15 mouse cellular contexts compared by ENCODE assay signal in the genomic region with DNA sequence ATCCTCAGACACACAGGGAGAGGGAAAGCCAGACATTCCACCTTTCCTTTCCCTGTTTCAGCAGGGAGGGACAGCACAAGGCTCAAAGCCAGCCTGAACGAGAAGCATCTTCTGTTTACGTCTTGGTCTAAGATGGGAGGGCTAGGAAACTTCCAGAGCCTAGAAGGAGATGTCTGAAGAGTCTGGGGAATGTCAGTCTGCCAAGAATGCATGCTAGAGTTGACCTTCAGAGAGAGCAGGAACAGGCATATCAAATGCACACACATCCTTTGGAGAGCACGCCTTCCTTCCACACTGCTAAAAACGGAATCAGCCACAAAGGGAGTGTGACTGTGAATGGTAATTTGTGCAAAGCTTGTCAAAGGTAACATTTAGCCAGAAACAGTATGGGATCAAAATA.
DNase-seq lines count a peak whose midpoint lies in the region; ATAC-seq and TF ChIP-seq lines count a peak whose summit lies in the region.
"Had no signal": no experiment of that assay in that cellular context is flagged by ENCODE, and none has a peak within 500 bp of the region (broad histone marks: within the 10 kb centered on the region; RNA-seq: fewer than 3 reads in every experiment).

No protein-coding gene starts in this region.

- no peaks in the 10 kb centered on the region for H3K9me3 ChIP-seq in liver, embryonic 12.5 days (replicated peaks)
- no peaks in the 10 kb centered on the region for H3K9me3 ChIP-seq in midbrain, embryonic 10.5 days (replicated peaks)
- H3K9me3 ChIP-seq: embryonic facial prominence, embryonic 12.5 days; forebrain, embryonic 12.5 days had no signal

- no peak for ATAC-seq in liver, embryonic 12.5 days

- DNase-seq in embryo, embryonic 10.5 days (ENCODE audit: low spot score): peak; percentile 16
- DNase-seq in embryo, embryonic 10 days (ENCODE audit: low spot score): no peak
- peak; percentile 51 for DNase-seq in liver, adult 2 months (ENCODE audit: extremely low read depth, low read depth, low spot score)
- DNase-seq in liver: no peak
- peak; percentile 23 to 29 for DNase-seq in heart, adult 9 months (ENCODE audit: low spot score in 2 of 2)
- DNase-seq in midbrain, embryonic 10.5 days (ENCODE audit: low spot score): no peak
- no peak for DNase-seq in MN1 (ENCODE audit: low spot score)
- DNase-seq: cerebellum, adult 8-10 months; gastrocnemius, postnatal 36 days; spleen, adult 18-20 months had no signal

- H3K4me2 ChIP-seq in liver, embryonic 12.5 days: no peak overlapping the region
- H3K4me2 ChIP-seq: embryonic facial prominence, embryonic 12.5 days; forebrain, embryonic 12.5 days had no signal

- no peak overlapping the region for H3K4me3 ChIP-seq in liver, adult 2 months (ENCODE audit: insufficient read depth, low read depth, low read length)
- no peak overlapping the region for H3K4me3 ChIP-seq in liver, embryonic 12.5 days
- H3K4me3 ChIP-seq in midbrain, embryonic 10.5 days: no peak overlapping the region
- H3K4me3 ChIP-seq: embryonic facial prominence, embryonic 12.5 days; forebrain, embryonic 12.5 days; layer of hippocampus, adult 2 months; myocyte had no signal

- no peaks in the 10 kb centered on the region for H3K36me3 ChIP-seq in liver, adult 2 months (ENCODE audit: control insufficient read depth, insufficient read depth, low read length)
- no peaks in the 10 kb centered on the region for H3K36me3 ChIP-seq in liver, embryonic 12.5 days
- H3K36me3 ChIP-seq in midbrain, embryonic 10.5 days: no peaks in the 10 kb centered on the region
- H3K36me3 ChIP-seq: embryonic facial prominence, embryonic 12.5 days; forebrain, embryonic 12.5 days had no signal

- H3K9ac ChIP-seq in liver, adult 2 months (ENCODE audit: low read depth, low read length): no peak overlapping the region
- H3K9ac ChIP-seq in liver, embryonic 12.5 days: no peak overlapping the region
- H3K9ac ChIP-seq: embryonic facial prominence, embryonic 12.5 days; forebrain, embryonic 12.5 days had no signal

- H3K27me3 ChIP-seq in liver, adult 2 months (ENCODE audit: control insufficient read depth, insufficient read depth, low read length): no peaks in the 10 kb centered on the region
- H3K27me3 ChIP-seq in liver, embryonic 12.5 days (replicated peaks): no peaks in the 10 kb centered on the region
- no peaks in the 10 kb centered on the region for H3K27me3 ChIP-seq in midbrain, embryonic 10.5 days (ENCODE audit: low read depth, poor library complexity, severe bottlenecking)
- H3K27me3 ChIP-seq: embryonic facial prominence, embryonic 12.5 days; forebrain, embryonic 12.5 days had no signal

- TF ChIP-seq CTCF in liver, adult 2 months (IDR thresholded peaks at IDR 0.05; ENCODE audit: low read depth, low read length): no peak

- H3K27ac ChIP-seq in liver, adult 2 months (replicated peaks; ENCODE audit: insufficient read depth, low read depth, low read length): peak overlapping the region; percentile 48
- peak overlapping the region; percentile 37; the same call in 1 of the 2 replicates for H3K27ac ChIP-seq in liver, embryonic 12.5 days
- no peak overlapping the region for H3K27ac ChIP-seq in midbrain, embryonic 10.5 days (replicated peaks)
- H3K27ac ChIP-seq: embryonic facial prominence, embryonic 12.5 days; forebrain, embryonic 12.5 days; layer of hippocampus, adult 2 months had no signal

- TF ChIP-seq POLR2A in liver, adult 2 months (IDR thresholded peaks at IDR 0.05; ENCODE audit: extremely low read depth, insufficient read depth, low read length): no peak

- no peaks in the 10 kb centered on the region; the same call in 1 of the 2 replicates for H3K4me1 ChIP-seq in liver, adult 2 months (ENCODE audit: control insufficient read depth, insufficient read depth, low read length)
- no peaks in the 10 kb centered on the region for H3K4me1 ChIP-seq in liver, embryonic 12.5 days
- peaks cover 5% of the 10 kb centered on the region; the same call in 1 of the 2 replicates for H3K4me1 ChIP-seq in midbrain, embryonic 10.5 days
- H3K4me1 ChIP-seq: forebrain, embryonic 12.5 days had no signal

- WGBS in liver, adult 2 months: 64% methylated on average over 4 of the region's 4 CpGs
- WGBS in liver, embryonic 12.5 days (ENCODE audit: insufficient replicate concordance): 43% methylated on average over 4 of the region's 4 CpGs
- 55% methylated on average over 4 of the region's 4 CpGs for WGBS in midbrain, embryonic 10.5 days

- no peaks in the 10 kb centered on the region for H3K79me2 ChIP-seq in liver, adult 2 months (ENCODE audit: control insufficient read depth, insufficient read depth, low read length)

Comparison
In these comparisons a context has a peak if more than half of its experiments do, and no peak if none do; other contexts are left out.
1. DNase-seq: peak in embryo, embryonic 10.5 days (single experiment), liver, adult 2 months (single experiment) and heart, adult 9 months (2 of 2); none in embryo, embryonic 10 days (single experiment), liver (single experiment), midbrain, embryonic 10.5 days (single experiment) and MN1 (single experiment).